Mouse (Mus musculus) thymus, postnatal 25 days (tissue): ENCODE results near the gene Mxd3.

Source experiments
- DNase-seq: peaks from one replicate; pipeline ENCODE4 v3.0.0; 2022

Gene Mxd3

DNA sequence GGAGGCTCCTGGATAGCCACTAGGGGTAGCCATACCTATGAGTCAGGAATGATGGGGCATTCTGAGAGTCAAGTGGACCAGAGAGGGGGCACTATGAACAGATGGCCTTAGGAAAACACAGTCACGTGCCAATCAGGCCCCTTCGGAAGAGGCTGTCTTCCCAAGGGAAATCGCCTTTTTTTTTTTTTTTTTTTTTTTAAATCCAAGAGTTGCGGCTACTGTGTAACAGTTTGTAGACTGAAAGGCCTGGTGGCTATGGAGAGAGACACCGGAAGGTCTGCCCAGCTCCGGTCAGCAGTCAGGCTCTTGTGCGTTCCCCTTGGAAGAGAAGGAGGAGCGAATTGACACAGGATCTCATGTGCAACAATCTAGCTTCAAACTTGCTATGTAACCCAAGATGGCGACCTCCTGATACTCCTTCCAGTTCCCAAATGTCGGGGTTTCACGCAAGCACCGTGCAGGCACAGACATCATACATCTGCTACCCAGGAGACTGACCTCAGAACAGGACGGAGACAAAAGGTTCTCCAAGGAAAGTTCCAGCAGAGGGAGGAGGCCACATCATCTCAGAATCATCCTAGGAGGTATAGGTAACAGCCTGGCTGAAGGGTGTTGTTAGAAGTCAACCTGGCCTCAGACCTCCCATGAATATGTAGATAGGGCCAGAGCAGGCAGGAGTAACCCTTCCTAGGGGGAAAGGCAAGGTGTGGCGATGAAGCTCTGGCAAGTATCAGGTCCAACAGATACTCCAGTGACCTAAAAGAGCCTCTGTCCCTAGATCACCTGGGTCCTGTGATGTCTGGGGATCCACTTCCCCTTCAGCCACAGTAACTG is 1.2 kb upstream of the Mxd3 start:
- DNase-seq, result no peak

DNA sequence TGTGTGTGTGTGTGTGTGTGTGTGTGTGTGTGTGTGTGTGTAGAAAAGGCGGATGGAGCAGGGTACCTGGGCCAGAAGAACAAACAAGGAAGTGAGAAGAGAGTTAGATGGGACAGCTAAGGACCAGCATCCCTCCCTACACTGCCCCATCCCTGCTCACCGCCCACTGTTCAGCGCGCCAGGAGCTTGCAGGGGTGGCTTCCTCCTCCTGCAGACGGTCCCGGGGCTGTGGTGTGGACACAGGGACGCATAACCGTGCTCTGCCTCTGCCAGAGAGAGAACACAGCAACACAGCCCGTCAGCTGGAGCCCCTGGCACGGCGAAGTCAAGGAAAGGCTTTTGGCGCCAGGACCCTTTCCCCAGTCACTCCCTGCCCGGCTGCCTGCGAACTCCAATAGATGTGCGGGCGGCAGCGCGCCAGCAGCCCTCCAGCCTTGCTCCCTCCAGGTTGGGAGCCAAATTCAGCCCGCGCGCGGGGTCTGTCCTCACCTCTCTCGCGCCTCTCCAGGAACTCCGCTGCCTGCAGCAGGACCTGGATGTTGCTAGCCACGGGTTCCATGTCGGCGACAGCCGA is 427 bp downstream of the Mxd3 start:
- no peak for DNase-seq

DNA sequence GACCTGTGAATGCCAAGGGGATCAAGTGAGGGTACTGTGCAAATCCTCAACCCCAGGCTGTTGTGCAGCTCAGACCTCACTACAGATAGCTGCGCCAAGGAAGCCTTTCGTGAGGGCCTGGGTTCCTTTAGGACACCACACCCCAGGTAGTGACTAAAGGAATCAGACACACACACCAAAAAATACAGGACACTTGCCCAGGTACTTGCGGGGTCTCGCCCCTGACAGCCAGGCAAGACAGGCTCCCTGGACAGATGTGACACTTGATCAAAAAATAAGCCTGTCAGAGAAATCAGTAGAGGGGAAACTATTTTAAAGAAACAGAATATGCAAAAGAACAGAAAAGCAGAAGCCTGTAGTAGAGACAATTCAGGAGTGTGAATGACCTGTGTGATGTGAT is 982 bp downstream of the Mxd3 start:
- no peak for DNase-seq

DNA sequence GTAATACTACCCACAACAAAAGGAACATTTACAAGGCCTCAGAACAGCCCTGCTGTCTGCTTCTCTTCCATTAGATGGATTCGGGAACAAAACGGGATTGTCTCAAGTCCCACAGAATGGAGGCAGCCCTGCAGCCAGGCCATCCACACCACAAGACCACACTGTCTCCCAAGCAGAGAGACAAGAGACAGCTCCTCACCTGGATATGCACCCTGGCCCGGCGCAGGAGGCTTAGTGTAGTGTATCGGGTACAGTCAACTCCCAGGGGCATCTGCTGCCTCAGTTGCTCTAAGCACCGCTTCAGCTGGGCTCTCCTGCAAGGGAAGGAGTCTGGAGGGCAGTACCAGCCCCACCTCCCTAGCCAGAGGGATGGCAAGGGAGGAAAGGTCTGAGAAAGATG is 1.5 kb downstream of the Mxd3 start:
- no peak for DNase-seq

DNA sequence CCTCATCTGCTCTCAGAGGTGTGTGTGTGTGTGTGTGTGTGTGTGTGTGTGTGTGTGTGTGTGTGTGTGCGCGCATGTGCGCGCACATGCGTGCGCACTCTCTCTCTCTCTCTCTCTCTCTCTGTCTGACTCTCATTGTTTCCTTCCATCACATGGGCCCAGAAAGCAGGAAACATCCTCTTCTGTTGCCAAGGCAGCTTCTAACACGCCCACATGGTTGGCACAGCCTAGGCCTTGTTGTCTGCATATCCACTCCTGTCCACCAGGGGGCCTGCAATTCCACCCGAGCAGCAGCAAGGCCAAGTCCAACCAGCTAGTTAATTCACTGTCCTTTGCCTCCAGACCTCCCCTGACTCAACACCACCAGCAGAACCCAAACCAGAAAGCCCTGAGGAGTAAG is 2.0 kb downstream of the Mxd3 start:
- peak; percentile 90 for DNase-seq

DNA sequence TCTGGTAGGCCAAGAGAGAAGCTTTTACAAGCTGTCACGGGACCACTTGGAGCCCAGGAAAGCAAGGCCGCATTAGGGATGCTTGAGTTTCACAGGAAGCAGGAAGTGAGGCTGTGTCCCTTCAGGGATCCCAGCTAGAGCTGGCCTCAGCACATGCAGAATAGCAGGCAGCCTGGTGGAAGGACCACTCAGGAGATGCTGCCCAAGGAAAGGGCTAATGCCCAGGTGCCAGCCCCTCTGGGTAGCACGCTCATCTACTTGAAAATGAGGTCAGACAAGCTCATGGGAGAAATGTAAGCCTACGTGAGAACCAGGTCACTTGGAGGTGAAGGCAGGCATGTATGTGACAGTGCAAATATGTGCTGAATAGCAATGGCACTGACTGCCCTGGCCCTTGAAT is 2.5 kb downstream of the Mxd3 start:
- DNase-seq, result no peak

DNA sequence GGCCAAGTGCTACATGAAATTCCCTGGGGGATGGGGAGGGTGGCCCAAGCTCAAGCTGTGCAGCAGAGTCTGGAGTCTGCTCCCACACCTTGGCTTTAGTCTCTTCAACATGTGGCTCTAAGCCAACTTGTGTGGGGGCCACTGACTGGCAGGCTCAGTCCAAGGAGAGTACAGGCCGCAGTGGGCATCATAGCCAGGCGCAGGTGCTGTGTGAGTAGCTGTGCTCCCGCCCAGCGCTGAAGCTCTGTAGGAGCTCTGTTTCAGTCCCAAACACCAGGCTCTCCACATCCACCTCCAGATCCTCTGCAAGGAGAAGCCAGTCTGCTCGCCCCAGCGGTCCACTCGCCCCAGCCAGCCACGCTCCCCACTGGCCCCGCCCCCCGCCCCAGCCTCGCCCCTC is 4.0 kb downstream of the Mxd3 start:
- DNase-seq, result no peak

DNA sequence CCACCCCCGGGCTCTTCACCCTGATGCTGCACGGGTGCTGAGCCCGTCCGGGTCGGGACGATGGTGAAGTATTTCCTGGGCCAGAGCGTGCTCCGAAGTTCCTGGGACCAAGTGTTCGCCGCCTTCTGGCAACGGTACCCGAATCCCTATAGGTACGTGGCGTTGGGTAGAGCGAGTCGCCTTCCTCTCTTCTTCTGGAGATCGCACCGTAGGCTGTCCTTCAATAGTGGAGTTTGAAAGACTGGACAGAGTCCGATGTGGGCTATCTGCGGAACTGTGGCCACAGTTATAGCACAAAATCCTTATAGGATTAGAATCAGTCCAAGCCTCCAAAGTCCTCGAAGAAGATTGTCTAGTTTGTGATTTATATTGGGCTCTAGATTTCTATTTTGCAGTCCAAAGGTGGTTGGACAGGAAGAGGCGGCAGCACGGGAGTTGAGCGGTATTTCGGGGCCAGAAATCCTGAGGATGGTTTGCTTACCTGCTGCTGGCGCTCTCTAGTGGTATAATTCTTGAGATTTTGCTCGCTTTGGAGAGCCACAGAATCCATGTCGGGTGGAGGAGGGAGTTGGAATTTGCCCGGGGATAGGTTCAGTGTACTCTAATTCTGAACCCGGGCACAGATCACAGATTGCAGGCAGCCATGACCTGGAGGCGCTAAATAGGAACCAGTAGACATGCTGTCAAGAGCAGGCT is 7.3 kb downstream of the Mxd3 start:
- DNase-seq, result peak; percentile 42

DNA sequence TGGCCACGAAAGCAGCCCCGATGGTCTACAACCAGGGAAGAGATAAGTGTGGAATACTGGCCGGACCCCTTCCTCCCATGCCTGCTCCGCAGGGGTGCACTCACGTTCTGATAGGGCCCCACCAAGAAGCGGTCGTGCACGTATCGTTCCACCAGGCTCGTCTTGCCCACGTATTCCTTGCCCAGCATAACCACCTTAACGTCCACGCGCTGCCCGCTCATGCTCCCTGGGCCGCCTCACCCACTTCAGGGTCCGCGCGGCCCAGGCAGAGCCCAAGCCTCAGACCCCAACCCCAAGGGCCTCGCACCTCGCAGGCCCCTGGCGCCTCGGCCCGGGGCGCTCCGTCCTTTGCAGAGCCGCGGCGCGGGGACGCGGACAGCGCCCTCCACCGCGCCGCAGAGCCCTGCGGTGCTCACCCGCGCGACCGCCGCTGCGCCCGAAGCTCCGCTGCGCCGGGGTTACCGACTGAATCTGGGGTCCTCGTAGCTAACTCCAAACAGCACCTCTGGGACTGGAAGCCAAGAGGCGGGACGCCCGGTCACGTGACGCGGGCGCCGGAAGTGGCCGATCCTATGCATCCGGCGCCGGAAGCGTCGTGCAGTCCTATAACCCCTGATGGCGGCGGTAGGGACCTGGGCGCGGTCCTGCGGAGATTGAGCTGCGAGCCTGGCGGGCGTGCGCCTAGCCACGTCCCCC is 8.0 kb downstream of the Mxd3 start, which contains the start of gene Rab24:
Rab24 (minus strand) TSS at position 513 of the 696 bp plus-strand sequence.
- peak; percentile 89 for DNase-seq

DNA sequence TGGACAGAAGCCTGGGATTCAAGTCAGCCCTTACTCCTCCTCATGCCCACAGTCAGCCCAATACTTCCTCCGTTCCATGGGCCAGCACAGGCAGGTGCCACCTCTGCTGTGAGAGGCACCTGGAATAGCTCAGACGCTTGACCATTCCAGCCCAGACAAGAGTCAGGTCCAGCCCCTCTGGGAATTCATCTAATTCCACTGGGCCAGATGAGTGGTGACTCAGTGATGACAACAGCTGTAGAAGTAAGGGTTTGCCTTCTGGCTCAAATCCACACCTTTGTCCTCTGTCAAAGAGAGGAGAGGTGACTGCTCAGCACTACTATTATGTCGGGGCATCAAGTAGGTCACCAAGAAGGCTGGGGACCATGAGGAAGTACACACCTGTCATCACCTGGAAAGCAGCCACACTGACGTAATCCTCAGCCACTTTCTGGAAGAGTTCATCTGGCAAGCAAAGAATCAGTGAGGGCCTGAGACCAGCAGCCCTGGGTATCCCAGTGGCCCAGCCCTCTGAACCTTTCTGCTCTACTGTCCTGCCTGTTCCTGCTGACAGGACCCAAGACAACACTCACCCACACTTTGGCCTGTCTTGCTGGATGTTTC is 9.6 kb downstream of the Mxd3 start, which contains the start of gene Prelid1:
Prelid1 (plus strand) TSS at position 570 of the 603 bp plus-strand sequence.
- no peak for DNase-seq

DNA sequence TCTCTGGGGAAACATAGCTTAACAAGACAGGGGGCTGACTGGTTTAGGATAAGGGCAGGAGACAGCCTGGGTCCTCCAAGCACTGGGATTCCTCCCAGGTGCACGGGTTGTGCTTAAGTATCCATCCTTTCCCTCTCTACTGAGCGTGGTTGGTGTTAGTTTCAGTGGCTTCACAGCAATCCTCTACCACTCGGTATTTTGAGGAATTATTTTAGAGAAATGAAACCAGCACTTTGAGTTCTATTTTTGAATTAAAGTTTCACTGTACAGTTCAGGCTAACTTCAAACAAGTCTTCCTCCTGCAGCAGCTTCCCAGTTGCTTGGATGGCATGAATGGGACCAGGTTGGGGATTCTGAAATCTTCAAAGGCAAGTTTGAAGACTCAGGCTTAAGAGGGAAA is 11.3 kb downstream of the Mxd3 start:
- DNase-seq, result no peak

DNA sequence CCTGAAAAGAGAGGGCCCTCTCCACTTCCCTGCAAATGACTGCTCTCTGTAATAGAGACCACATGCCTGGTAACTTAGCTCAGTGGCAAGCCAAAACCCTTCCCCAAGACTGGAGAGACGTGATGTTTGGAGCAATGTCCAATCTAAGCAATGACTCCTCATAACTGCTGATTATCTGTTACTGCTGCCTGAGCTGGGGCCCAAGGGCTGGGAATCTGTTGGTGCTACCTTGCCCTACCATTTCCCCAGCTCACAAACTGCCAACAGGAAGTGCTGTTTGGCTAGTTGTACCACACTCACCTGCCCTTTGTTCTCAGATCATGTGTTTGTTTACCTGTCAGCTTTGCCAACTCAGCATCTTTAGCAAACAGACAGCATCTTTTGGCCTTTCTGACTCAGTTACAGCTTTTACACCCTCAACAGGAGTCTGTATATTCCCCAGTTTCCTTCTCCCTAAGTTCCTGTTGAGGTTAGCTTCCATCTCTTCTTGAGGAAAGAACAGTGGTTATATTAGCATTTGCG is 14.7 kb downstream of the Mxd3 start:
- DNase-seq, result no peak

DNA sequence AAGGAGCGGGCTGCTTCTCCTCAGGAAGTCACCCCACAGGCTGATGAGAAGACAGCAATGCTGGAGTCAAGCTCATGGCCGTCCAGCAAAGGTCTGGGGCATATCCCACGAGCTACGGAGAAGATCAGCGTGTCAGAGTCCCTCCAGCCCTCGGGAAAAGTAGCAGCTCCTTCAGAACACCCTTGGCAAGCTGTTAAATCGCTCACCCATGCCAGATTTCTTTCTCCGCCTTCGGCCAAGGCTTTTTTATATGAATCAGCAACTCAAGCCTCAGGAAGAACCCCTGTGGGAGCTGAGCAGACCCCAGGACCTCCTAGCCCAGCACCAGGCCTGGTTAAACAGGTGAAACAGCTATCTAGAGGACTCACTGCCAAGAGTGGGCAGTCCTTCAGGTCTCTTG is 16.6 kb downstream of the Mxd3 start:
- DNase-seq, result no peak

DNA sequence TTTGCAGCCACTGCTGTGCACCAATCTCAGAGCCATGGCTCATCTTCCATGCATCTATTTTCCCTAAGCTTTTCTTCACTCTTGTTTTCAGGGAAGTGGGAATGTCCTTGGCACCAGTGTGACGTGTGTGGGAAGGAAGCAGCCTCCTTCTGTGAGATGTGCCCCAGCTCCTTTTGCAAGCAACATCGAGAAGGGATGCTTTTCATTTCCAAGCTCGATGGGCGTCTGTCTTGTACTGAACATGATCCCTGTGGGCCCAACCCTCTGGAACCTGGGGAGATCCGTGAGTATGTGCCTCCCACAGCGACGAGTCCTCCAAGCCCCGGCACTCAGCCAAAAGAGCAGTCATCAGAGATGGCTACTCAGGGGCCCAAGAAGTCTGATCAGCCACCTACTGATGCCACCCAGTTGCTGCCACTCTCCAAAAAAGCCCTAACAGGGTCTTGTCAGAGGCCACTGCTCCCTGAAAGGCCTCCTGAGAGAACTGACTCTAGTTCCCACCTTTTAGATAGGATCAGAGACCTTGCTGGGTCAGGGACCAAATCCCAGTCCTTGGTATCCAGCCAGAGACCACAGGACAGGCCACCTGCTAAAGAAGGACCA is 17.5 kb downstream of the Mxd3 start:
- DNase-seq, result no peak

DNA sequence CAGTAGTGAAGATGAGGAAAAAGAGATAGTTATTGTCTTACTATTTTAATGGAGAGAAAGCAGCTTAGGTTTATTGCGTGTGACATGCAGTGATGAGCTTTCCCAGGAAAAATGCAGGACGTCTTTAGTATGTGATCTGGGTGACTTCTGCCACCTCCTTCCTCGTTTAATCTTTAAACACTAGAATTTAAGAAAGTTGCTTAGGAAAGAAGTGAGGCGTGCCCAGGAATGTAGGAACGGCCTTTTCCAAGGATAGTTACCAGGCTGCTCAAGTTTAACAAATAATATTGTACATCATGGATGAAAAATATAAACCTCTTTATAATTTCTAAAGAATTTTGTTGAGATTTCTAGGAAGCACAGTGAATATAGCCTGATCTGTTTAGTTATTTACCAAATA is 28.7 kb downstream of the Mxd3 start:
- no peak for DNase-seq

DNA sequence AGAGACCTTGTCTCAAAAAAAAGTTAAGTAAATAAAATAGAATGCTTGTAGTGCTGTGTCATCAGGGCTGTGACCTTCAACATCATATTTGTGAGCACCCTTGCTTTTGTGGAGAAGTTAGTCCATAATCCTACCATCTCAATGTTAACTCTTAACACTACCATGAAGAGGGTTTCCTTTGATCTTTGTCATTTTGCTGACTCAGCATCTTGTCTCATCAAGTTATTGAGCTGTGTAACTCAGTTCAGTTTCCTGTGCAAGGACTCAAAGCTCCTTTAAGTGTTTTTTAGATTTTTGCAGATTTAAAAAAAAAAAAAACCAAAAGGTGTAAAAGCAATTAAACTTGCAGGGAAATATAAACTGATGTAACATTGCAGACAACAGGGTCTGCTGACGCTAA is 32.9 kb downstream of the Mxd3 start:
- no peak for DNase-seq

DNA sequence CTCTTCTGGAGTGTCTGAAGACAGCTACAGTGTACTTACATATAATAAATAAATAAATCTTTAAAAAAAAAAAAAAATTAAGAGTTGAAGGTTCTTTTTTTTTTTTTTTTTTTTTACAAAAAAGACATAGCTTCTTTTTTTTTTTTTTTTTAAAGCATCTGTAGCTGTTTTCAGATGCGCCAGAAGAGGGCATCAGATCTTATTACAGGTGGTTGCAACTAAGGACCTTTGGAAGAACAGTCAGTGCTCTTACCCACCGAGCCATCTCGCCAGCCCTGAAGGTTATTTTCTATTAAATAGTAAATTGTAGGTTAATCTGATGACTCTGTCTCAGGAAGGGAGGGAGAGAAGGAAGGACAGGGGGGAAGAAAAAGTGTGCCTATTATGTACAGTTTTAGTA is 40.8 kb downstream of the Mxd3 start:
- no peak for DNase-seq

DNA sequence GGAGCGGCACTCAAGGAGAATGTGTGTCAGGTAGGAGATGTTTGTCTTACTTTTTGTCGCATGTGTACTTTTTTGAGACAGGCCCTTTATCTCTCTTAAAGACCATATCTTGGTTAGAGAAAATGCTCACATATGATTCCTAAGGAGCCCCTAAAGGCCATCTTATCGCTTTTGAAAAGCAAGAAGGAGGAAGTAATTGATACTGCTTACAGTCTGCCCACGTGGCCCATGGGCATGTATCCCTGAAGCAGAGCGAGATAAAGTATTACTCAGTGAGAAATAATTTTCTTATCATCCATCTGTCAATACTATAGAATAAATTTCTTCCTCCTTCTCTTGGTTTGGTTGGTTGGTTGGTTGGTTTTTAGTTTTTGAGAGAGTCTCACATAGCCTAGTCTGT is 52.0 kb downstream of the Mxd3 start:
- no peak for DNase-seq

DNA sequence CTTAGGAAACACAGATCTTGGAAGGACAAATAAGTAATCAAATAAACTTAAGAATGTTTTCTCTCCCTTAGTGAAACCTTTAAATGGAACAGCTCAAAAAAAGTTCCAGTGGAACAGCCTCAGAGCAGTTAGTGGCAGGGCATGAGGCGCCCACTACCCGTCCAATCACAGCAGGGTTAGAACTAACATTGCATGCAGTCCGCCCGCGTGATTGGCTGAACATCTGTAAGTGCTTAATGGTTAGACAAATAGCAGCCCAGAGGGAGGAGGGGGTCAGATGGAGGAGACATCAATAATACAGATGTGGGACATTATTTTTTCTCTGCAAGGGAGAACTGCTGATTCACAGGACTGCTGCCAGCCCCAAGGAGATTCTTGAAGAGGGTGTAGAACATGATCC is 52.4 kb downstream of the Mxd3 start:
- DNase-seq, result no peak
